Mouse (Mus musculus): Measurements from ENCODE around the gene Pbld1. TPM values are rescaled to one million over a fixed set of nuclear protein-coding genes. Genes with fewer than 3 reads are reported as not detected.

The Pbld1 gene
- polyA plus RNA-seq, 1 experiment from 2014 or later, result 48.3 TPM

Other genes starting within 250 kb of the Pbld1 start
- 1.5 and 2.4 TPM in 2 replicates for gene Tet1, start 151.2 kb upstream of the Pbld1 start, polyA plus RNA-seq (2015; fragmentation: Nextera tagmentation; extraction: Ambion mirVana)
- gene Slc25a16, start 139.5 kb upstream of the Pbld1 start, polyA plus RNA-seq (2015; fragmentation: Nextera tagmentation; extraction: Ambion mirVana), result 7.5 and 8.5 TPM in 2 replicates
- 20.3 and 21.1 TPM in 2 replicates for gene Dna2, start 113.1 kb upstream of the Pbld1 start, polyA plus RNA-seq (2015; fragmentation: Nextera tagmentation; extraction: Ambion mirVana)
- gene Rufy2, start 79.9 kb upstream of the Pbld1 start, polyA plus RNA-seq (2015; fragmentation: Nextera tagmentation; extraction: Ambion mirVana), result 2.0 and 2.6 TPM in 2 replicates
- gene Hnrnph3, start 35.9 kb upstream of the Pbld1 start, polyA plus RNA-seq (2015; fragmentation: Nextera tagmentation; extraction: Ambion mirVana), result 22.2 and 24.3 TPM in 2 replicates
- gene Pbld2, start 35.8 kb upstream of the Pbld1 start, polyA plus RNA-seq (2015; fragmentation: Nextera tagmentation; extraction: Ambion mirVana), result 5.3 and 6.4 TPM in 2 replicates
- not detected in 2 replicates for gene Atoh7, start 39.5 kb downstream of the Pbld1 start, polyA plus RNA-seq (2015; fragmentation: Nextera tagmentation; extraction: Ambion mirVana)
- gene Mypn, start 143.8 kb downstream of the Pbld1 start, polyA plus RNA-seq (2015; fragmentation: Nextera tagmentation; extraction: Ambion mirVana), result 0.23 and 0.41 TPM in 2 replicates
- gene Herc4, start 183.6 kb downstream of the Pbld1 start, polyA plus RNA-seq (2015; fragmentation: Nextera tagmentation; extraction: Ambion mirVana), result 27.9 and 28.3 TPM in 2 replicates